Mouse (Mus musculus): ENCODE results near the gene Mypn. TPM values are rescaled to one million over a fixed set of nuclear protein-coding genes. Genes with fewer than 3 reads are reported as not detected.

The Mypn gene
- polyA plus RNA-seq, 2 experiments = 0.03 to 0.05 TPM

DNA sequence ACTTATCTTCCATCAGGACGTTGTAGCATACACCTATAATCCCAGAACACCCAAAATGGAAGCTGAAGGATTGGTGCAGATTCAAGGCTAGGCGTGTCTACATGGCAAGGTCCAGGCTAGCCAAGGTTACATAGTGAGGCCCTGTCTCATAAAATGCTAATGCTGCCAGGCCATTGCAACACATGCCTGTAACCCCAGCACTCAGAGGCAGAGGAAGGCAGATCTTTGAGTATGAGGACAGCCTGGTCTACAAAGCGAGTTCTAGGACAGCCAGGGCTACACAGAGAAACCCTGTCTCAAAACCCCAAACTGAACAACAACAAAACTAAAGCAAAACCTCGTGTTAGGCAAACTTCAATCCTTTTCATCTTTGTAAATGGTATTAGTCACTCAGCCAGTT lies 34.3 kb upstream of the Mypn start:
- H3K4me2 ChIP-seq (ENCODE audit: low read depth) = no peak overlapping the region
- H3K27me3 ChIP-seq (ENCODE audit: control insufficient read depth, insufficient read depth, low read length) = no peaks in the 10 kb centered on the region
- H3K4me1 ChIP-seq (replicated peaks; ENCODE audit: control insufficient read depth in 2 of 2, insufficient read depth in 2 of 2, low read length in 1 of 2) = peaks cover 7 to 8% of the 10 kb centered on the region in 2 experiments
- no peaks in the 10 kb centered on the region for H3K36me3 ChIP-seq (replicated peaks; ENCODE audit: control insufficient read depth, insufficient read depth, low read depth)
- ATAC-seq (ENCODE audit: insufficient read depth) (no peak), DNase-seq (ENCODE audit: low read depth in 3 of 3, low spot score in 3 of 3) (no peak)
- H3K9ac ChIP-seq (replicated peaks) = no peak overlapping the region
- no peaks in the 10 kb centered on the region for H3K9me3 ChIP-seq (ENCODE audit: control insufficient read depth, low read length)
- TF ChIP-seq EP300 (IDR thresholded peaks at IDR 0.05; ENCODE audit: low read depth) (no peak), CTCF (IDR thresholded peaks at IDR 0.05; ENCODE audit: low read depth) (no peak)
- H3K27ac ChIP-seq = no peak overlapping the region
- WGBS (ENCODE audit: insufficient replicate concordance) = 58% methylated on average over 4 of the region's 4 CpGs
- no peak overlapping the region for H3K4me3 ChIP-seq (ENCODE audit: insufficient read depth in 1 of 2, low read depth in 2 of 2, low read length in 2 of 2)

DNA sequence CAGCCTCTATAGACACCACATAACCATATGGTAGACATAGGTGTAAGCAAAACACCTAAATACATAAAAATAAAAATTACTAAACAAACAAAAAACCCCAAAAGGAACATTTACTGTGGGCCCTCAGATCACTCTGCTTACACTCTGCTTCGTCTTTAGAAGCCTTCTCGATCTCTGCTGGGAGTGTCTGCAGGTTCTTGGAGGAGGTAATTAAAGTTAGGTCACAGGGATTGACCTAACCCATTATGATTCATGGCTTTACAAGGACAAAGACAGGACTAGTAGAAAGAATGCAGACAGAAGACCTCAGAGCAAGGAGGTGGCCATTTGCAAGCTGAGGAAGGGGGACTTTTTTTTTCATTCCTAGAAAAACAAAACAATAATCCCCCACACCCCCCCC lies 33.5 kb upstream of the Mypn start:
- Histone ChIP-seq H3K9ac (replicated peaks) (no peak overlapping the region), H3K27ac (no peak overlapping the region), H3K36me3 (replicated peaks; ENCODE audit: control insufficient read depth, insufficient read depth, low read depth) (no peaks in the 10 kb centered on the region), H3K27me3 (ENCODE audit: control insufficient read depth, insufficient read depth, low read length) (no peaks in the 10 kb centered on the region), H3K4me3 (ENCODE audit: insufficient read depth in 1 of 2, low read depth in 2 of 2, low read length in 2 of 2) (no peak overlapping the region), H3K4me1 (replicated peaks; ENCODE audit: control insufficient read depth in 2 of 2, insufficient read depth in 2 of 2, low read length in 1 of 2) (no peaks in the 10 kb centered on the region), H3K9me3 (ENCODE audit: control insufficient read depth, low read length) (no peaks in the 10 kb centered on the region), H3K4me2 (ENCODE audit: low read depth) (no peak overlapping the region)
- no peak for DNase-seq (ENCODE audit: low read depth in 3 of 3, low spot score in 3 of 3)
- no peak for TF ChIP-seq CTCF (IDR thresholded peaks at IDR 0.05; ENCODE audit: low read depth)
- TF ChIP-seq EP300 (IDR thresholded peaks at IDR 0.05; ENCODE audit: low read depth) = no peak
- WGBS (ENCODE audit: insufficient replicate concordance) = 77% methylated on average over 2 of the region's 2 CpGs
- no peak for ATAC-seq (ENCODE audit: insufficient read depth)

DNA sequence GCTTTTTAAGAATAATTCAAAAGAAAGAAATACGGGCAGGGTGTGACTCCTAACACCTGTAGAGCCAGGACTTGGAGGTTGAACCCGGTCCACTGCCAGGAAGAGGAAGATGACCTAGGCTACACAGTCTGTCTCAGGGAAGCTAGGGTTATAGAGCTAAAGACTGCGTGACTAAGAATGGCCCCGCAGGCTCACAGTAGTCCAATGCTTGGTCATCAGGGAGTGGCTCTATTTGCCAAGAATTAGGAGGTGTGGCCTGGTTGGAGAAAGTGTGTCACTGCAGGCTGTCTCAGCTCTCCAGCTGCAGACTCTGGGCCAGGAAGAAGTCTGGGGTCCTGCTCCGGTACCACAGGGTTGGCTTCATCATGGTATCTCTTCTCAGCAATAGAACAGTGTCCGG lies 32.9 kb upstream of the Mypn start:
- Histone ChIP-seq H3K27ac (no peak overlapping the region), H3K4me3 (ENCODE audit: insufficient read depth in 1 of 2, low read depth in 2 of 2, low read length in 2 of 2) (no peak overlapping the region), H3K9ac (replicated peaks) (no peak overlapping the region), H3K4me2 (ENCODE audit: low read depth) (no peak overlapping the region), H3K36me3 (replicated peaks; ENCODE audit: control insufficient read depth, insufficient read depth, low read depth) (no peaks in the 10 kb centered on the region), H3K4me1 (replicated peaks; ENCODE audit: control insufficient read depth in 2 of 2, insufficient read depth in 2 of 2, low read length in 1 of 2) (no peaks in the 10 kb centered on the region), H3K9me3 (ENCODE audit: control insufficient read depth, low read length) (no peaks in the 10 kb centered on the region), H3K27me3 (ENCODE audit: control insufficient read depth, insufficient read depth, low read length) (no peaks in the 10 kb centered on the region)
- no peak for DNase-seq (ENCODE audit: low read depth in 3 of 3, low spot score in 3 of 3)
- 78% methylated on average over 6 of the region's 6 CpGs for WGBS (ENCODE audit: insufficient replicate concordance)
- ATAC-seq (ENCODE audit: insufficient read depth) = no peak
- TF ChIP-seq EP300 (IDR thresholded peaks at IDR 0.05; ENCODE audit: low read depth) = no peak
- no peak for TF ChIP-seq CTCF (IDR thresholded peaks at IDR 0.05; ENCODE audit: low read depth)

DNA sequence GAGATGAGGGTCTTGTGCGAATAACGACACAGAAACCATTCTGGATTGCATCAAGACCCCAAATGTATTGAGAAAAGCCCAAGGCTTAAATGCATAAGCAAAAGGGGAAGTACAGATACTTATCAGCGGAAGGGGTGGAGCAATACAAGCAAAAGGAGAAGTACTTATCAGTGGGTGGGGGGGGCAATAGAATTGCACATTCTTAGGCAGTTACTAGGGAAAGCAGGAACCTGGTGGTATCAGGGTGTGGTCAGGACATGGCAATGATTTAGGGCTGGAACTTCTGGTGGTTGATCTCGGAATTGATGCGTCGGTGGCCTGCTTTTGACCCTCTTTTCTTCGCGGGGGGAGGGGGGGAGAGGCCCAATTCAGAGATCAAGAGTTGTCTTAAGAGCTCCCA lies 32.1 kb upstream of the Mypn start:
- WGBS (ENCODE audit: insufficient replicate concordance) = 65% methylated on average over 8 of the region's 8 CpGs
- Histone ChIP-seq H3K4me3 (ENCODE audit: insufficient read depth in 1 of 2, low read depth in 2 of 2, low read length in 2 of 2) (no peak overlapping the region), H3K36me3 (replicated peaks; ENCODE audit: control insufficient read depth, insufficient read depth, low read depth) (no peaks in the 10 kb centered on the region), H3K27ac (no peak overlapping the region), H3K27me3 (ENCODE audit: control insufficient read depth, insufficient read depth, low read length) (no peaks in the 10 kb centered on the region), H3K9ac (replicated peaks) (no peak overlapping the region), H3K4me2 (ENCODE audit: low read depth) (no peak overlapping the region), H3K9me3 (ENCODE audit: control insufficient read depth, low read length) (no peaks in the 10 kb centered on the region), H3K4me1 (replicated peaks; ENCODE audit: control insufficient read depth in 2 of 2, insufficient read depth in 2 of 2, low read length in 1 of 2) (no peaks in the 10 kb centered on the region)
- no peak for TF ChIP-seq EP300 (IDR thresholded peaks at IDR 0.05; ENCODE audit: low read depth)
- no peak for TF ChIP-seq CTCF (IDR thresholded peaks at IDR 0.05; ENCODE audit: low read depth)
- no peak for DNase-seq (ENCODE audit: low read depth in 3 of 3, low spot score in 3 of 3)
- no peak for ATAC-seq (ENCODE audit: insufficient read depth)

DNA sequence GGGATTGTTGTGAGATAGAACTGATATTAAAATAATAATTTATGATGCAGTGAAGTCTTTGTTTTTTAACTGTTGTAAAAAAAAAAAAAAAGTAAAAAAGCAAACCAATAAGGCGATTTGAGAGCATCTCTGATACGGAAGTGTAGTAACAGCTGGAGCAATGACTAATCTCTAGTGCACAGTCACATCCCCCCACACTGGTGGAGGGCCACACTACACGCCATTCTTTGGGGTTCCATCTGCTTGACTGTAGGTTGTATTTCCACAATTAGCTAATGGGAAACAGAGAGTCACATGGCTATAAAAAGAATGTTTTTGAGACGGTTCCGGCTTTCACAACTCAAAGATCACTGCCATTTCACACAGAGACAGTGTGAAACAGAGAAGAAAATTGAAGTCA lies 30.4 kb upstream of the Mypn start:
- Histone ChIP-seq H3K4me1 (replicated peaks; ENCODE audit: control insufficient read depth in 2 of 2, insufficient read depth in 2 of 2, low read length in 1 of 2) (no peaks in the 10 kb centered on the region), H3K9ac (replicated peaks) (no peak overlapping the region), H3K36me3 (replicated peaks; ENCODE audit: control insufficient read depth, insufficient read depth, low read depth) (no peaks in the 10 kb centered on the region), H3K27me3 (ENCODE audit: control insufficient read depth, insufficient read depth, low read length) (no peaks in the 10 kb centered on the region), H3K4me3 (ENCODE audit: insufficient read depth in 1 of 2, low read depth in 2 of 2, low read length in 2 of 2) (no peak overlapping the region), H3K9me3 (ENCODE audit: control insufficient read depth, low read length) (no peaks in the 10 kb centered on the region), H3K27ac (no peak overlapping the region), H3K4me2 (ENCODE audit: low read depth) (no peak overlapping the region)
- WGBS (ENCODE audit: insufficient replicate concordance) = 73% methylated on average over 5 of the region's 5 CpGs
- TF ChIP-seq CTCF (IDR thresholded peaks at IDR 0.05; ENCODE audit: low read depth) (no peak), EP300 (IDR thresholded peaks at IDR 0.05; ENCODE audit: low read depth) (no peak)
- DNase-seq (ENCODE audit: low read depth in 3 of 3, low spot score in 3 of 3) (no peak), ATAC-seq (ENCODE audit: insufficient read depth) (no peak)

All from liver, embryonic 14.5 days (tissue).